Mouse (Mus musculus): ENCODE measurements at regions not wholly inside any gene's neighbourhood (a gene's known extent, or its start where the extent isn't known, plus 50 kb on each side); places are given as distances from the start of the nearest gene placed in this dataset.

- H3K9ac ChIP-seq = no peak overlapping the region
- no peak overlapping the region for H3K27ac ChIP-seq
- no peak overlapping the region for H3K4me3 ChIP-seq (replicated peaks)
- ATAC-seq (ENCODE audit: insufficient read depth, low FRiP score, low read depth) = no peak
- WGBS = 65% methylated on average over 7 of the region's 7 CpGs
- H3K9me3 ChIP-seq = no peaks in the 10 kb centered on the region
- no peaks in the 10 kb centered on the region for H3K27me3 ChIP-seq (replicated peaks)
- H3K4me1 ChIP-seq = peaks cover 24% of the 10 kb centered on the region
- no peaks in the 10 kb centered on the region for H3K36me3 ChIP-seq
- no peak overlapping the region for H3K4me2 ChIP-seq
Measured at GRCm38 (mm10) chr1:92749475-92749874, 82.0 kb upstream of the Gpc1 start.

GRCm38 (mm10) chr1:92745284-92745683, 86.2 kb upstream of the Gpc1 start:
- Histone ChIP-seq H3K27ac (0 out of 2 replicates have a peak overlapping the region, but pooled peaks have one; percentile 7), H3K27me3 (replicated peaks) (no peaks in the 10 kb centered on the region), H3K36me3 (no peaks in the 10 kb centered on the region), H3K4me3 (replicated peaks) (no peak overlapping the region), H3K9me3 (no peaks in the 10 kb centered on the region), H3K4me2 (no peak overlapping the region), H3K9ac (no peak overlapping the region), H3K4me1 (peaks cover 16% of the 10 kb centered on the region)
- no peak for ATAC-seq (ENCODE audit: insufficient read depth, low FRiP score, low read depth)
- WGBS = 62% methylated on average over 5 of the region's 5 CpGs

- H3K9ac ChIP-seq = no peak overlapping the region
- no peaks in the 10 kb centered on the region for H3K9me3 ChIP-seq
- ATAC-seq (ENCODE audit: insufficient read depth, low FRiP score, low read depth) = no peak
- 0 out of 2 replicates have a peak overlapping the region, but pooled peaks have one; percentile 7 for H3K27ac ChIP-seq
- no peaks in the 10 kb centered on the region for H3K27me3 ChIP-seq (replicated peaks)
- H3K4me3 ChIP-seq (replicated peaks) = no peak overlapping the region
- no peak overlapping the region for H3K4me2 ChIP-seq
- H3K4me1 ChIP-seq = peaks cover 16% of the 10 kb centered on the region
- WGBS = 37% methylated on average over 9 of the region's 9 CpGs
- H3K36me3 ChIP-seq = no peaks in the 10 kb centered on the region
Measured at GRCm38 (mm10) chr1:92744528-92745241, 86.8 kb upstream of the Gpc1 start.

GRCm38 (mm10) chr1:92742881-92743621, 88.4 kb upstream of the Gpc1 start:
- Histone ChIP-seq H3K4me1 (peaks cover 16% of the 10 kb centered on the region), H3K27ac (peak overlapping the region; percentile 21; the same call in 1 of the 2 replicates), H3K36me3 (no peaks in the 10 kb centered on the region), H3K9me3 (no peaks in the 10 kb centered on the region), H3K4me3 (replicated peaks) (no peak overlapping the region), H3K27me3 (replicated peaks) (no peaks in the 10 kb centered on the region), H3K9ac (no peak overlapping the region), H3K4me2 (no peak overlapping the region)
- ATAC-seq (ENCODE audit: insufficient read depth, low FRiP score, low read depth) = peak; percentile 63; the same call in 1 of the 2 replicates
- WGBS = 45% methylated on average over 4 of the region's 4 CpGs

GRCm38 (mm10) chr1:92742300-92742699, 89.1 kb upstream of the Gpc1 start:
- Histone ChIP-seq H3K9ac (no peak overlapping the region), H3K27me3 (replicated peaks) (no peaks in the 10 kb centered on the region), H3K4me2 (no peak overlapping the region), H3K36me3 (no peaks in the 10 kb centered on the region), H3K9me3 (no peaks in the 10 kb centered on the region), H3K27ac (no peak overlapping the region), H3K4me1 (peaks cover 16% of the 10 kb centered on the region), H3K4me3 (replicated peaks) (no peak overlapping the region)
- 80% methylated on average over 6 of the region's 6 CpGs for WGBS
- ATAC-seq (ENCODE audit: insufficient read depth, low FRiP score, low read depth) = no peak

- Histone ChIP-seq H3K27me3 (replicated peaks) (no peaks in the 10 kb centered on the region), H3K9me3 (no peaks in the 10 kb centered on the region), H3K4me2 (no peak overlapping the region), H3K9ac (no peak overlapping the region), H3K36me3 (no peaks in the 10 kb centered on the region), H3K27ac (no peak overlapping the region), H3K4me1 (peaks cover 16% of the 10 kb centered on the region), H3K4me3 (replicated peaks) (no peak overlapping the region)
- 56% methylated on average over 5 of the region's 5 CpGs for WGBS
- ATAC-seq (ENCODE audit: insufficient read depth, low FRiP score, low read depth) = no peak
Measured at GRCm38 (mm10) chr1:92741047-92741446, 90.4 kb upstream of the Gpc1 start.

- H3K4me3 ChIP-seq (replicated peaks) = no peak overlapping the region
- no peaks in the 10 kb centered on the region for H3K4me1 ChIP-seq
- no peak for ATAC-seq (ENCODE audit: insufficient read depth, low FRiP score, low read depth)
- 42% methylated on average over 11 of the region's 11 CpGs for WGBS
- no peaks in the 10 kb centered on the region for H3K9me3 ChIP-seq
- H3K27me3 ChIP-seq (replicated peaks) = no peaks in the 10 kb centered on the region
- no peak overlapping the region for H3K4me2 ChIP-seq
- no peaks in the 10 kb centered on the region for H3K36me3 ChIP-seq
- no peak overlapping the region for H3K27ac ChIP-seq
- no peak overlapping the region for H3K9ac ChIP-seq
Measured at GRCm38 (mm10) chr1:92737600-92738197, 89.1 kb upstream of the Otos start.

GRCm38 (mm10) chr1:92736411-92736810, 87.8 kb upstream of the Otos start:
- 59% methylated on average over 7 of the region's 7 CpGs for WGBS
- Histone ChIP-seq H3K4me3 (replicated peaks) (no peak overlapping the region), H3K4me2 (no peak overlapping the region), H3K27me3 (replicated peaks) (no peaks in the 10 kb centered on the region), H3K4me1 (no peaks in the 10 kb centered on the region), H3K9ac (no peak overlapping the region), H3K36me3 (no peaks in the 10 kb centered on the region), H3K9me3 (no peaks in the 10 kb centered on the region), H3K27ac (no peak overlapping the region)
- ATAC-seq (ENCODE audit: insufficient read depth, low FRiP score, low read depth) = no peak

- Histone ChIP-seq H3K4me2 (no peak overlapping the region), H3K36me3 (no peaks in the 10 kb centered on the region), H3K9me3 (no peaks in the 10 kb centered on the region), H3K27ac (no peak overlapping the region), H3K4me1 (no peaks in the 10 kb centered on the region), H3K4me3 (replicated peaks) (no peak overlapping the region), H3K9ac (no peak overlapping the region), H3K27me3 (replicated peaks) (no peaks in the 10 kb centered on the region)
- 65% methylated on average over 8 of the region's 8 CpGs for WGBS
- no peak for ATAC-seq (ENCODE audit: insufficient read depth, low FRiP score, low read depth)
Measured at GRCm38 (mm10) chr1:92733732-92734131, 85.1 kb upstream of the Otos start.

GRCm38 (mm10) chr1:92731353-92732282, 83.0 kb upstream of the Otos start:
- 80% methylated on average over 11 of the region's 11 CpGs for WGBS
- no peak for ATAC-seq (ENCODE audit: insufficient read depth, low FRiP score, low read depth)
- Histone ChIP-seq H3K4me2 (no peak overlapping the region), H3K27me3 (replicated peaks) (no peaks in the 10 kb centered on the region), H3K9ac (no peak overlapping the region), H3K9me3 (no peaks in the 10 kb centered on the region), H3K36me3 (no peaks in the 10 kb centered on the region), H3K27ac (no peak overlapping the region), H3K4me1 (no peaks in the 10 kb centered on the region), H3K4me3 (replicated peaks) (no peak overlapping the region)

GRCm38 (mm10) chr1:92730576-92730975, 81.9 kb upstream of the Otos start:
- H3K27ac ChIP-seq = no peak overlapping the region
- H3K4me1 ChIP-seq = no peaks in the 10 kb centered on the region
- H3K4me3 ChIP-seq (replicated peaks) = no peak overlapping the region
- H3K4me2 ChIP-seq = no peak overlapping the region
- ATAC-seq (ENCODE audit: insufficient read depth, low FRiP score, low read depth) = no peak
- H3K27me3 ChIP-seq (replicated peaks) = no peaks in the 10 kb centered on the region
- H3K9me3 ChIP-seq = no peaks in the 10 kb centered on the region
- no peaks in the 10 kb centered on the region for H3K36me3 ChIP-seq
- H3K9ac ChIP-seq = no peak overlapping the region
- WGBS = 73% methylated on average over 6 of the region's 6 CpGs
